Mouse (Mus musculus): ENCODE results near the gene Prrx1. TPM values are rescaled to one million over a fixed set of nuclear protein-coding genes. Genes with fewer than 3 reads are reported as not detected.

The Prrx1 gene
- total RNA-seq, 2 experiments from 2014 or later: 5.2 to 5.3 TPM

- intact Hi-C loops (cut with DNase I): loop anchor here (10.0 kb wide), 1 partner anchor 159 kb away; no protein-coding TSS in a partner anchor
Measured at GRCm38 (mm10) chr1:163313921-163314725, 613 bp upstream of the Prrx1 start.

GRCm38 (mm10) chr1:163311861-163312811 lies 1.4 kb downstream of the Prrx1 start:
- intact Hi-C loops (cut with DNase I): loop anchor here (10.0 kb wide), 1 partner anchor 157 kb away; no protein-coding TSS in a partner anchor
- peak in 1 of 2 experiments; percentile 24 for DNase-seq (ENCODE audit: low spot score in 2 of 2)

More at GRCm38 (mm10) chr1:163313921-163314725, 613 bp upstream of the Prrx1 start:
- no peak for DNase-seq (ENCODE audit: low spot score in 2 of 2)

GRCm38 (mm10) chr1:163311006-163311836 lies 2.3 kb downstream of the Prrx1 start:
- no peak for DNase-seq (ENCODE audit: low spot score in 2 of 2)
- intact Hi-C loops (cut with DNase I): loop anchor here (10.0 kb wide), 1 partner anchor 156 kb away; no protein-coding TSS in a partner anchor

DNA sequence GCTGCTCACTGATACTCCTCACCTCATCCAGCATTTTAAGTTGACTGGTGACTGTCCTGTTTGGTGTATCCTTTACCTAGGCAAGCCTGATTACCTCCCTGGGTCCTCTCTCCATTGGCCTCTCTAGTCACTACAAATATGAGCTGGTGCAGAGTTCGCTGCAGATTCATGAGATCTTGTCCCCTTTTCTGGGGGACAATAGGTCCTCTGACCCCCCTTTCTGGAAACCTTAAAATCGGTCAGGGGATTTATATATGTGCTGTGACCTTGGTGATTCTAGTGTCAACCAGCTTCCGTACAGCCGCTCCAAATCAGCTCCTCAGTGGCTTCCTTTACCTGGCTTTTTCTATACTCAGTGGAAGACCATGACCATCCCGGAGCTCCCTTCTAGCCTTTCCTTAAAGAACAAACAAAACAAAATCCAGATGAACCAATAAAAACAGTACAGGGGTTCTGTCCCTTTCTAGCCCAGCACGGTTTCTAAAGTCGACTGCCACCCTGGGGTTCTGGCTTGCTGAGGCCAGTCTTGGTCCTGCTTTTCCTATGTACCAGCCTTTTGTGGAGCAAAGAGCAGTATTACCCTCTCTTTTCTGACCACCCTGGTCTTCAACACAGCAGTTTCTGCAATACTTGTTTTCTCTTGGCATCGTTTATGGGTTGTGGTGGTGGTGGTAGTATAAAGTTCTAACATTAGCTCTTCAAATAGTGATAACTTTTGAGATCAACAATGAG lies 3.3 kb downstream of the Prrx1 start:
- intact Hi-C loops (cut with DNase I): loop anchor here (10.0 kb wide), 1 partner anchor 155 kb away; no protein-coding TSS in a partner anchor
- no peak for DNase-seq (ENCODE audit: low spot score in 2 of 2)

GRCm38 (mm10) chr1:163309466-163309865 lies 4.0 kb downstream of the Prrx1 start:
- no peak for DNase-seq (ENCODE audit: low spot score in 2 of 2)
- intact Hi-C loops (cut with DNase I): no loop called here

- intact Hi-C loops (cut with DNase I): no loop called here
- DNase-seq (ENCODE audit: low spot score in 2 of 2): no peak
Measured at GRCm38 (mm10) chr1:163308631-163309030, 4.9 kb downstream of the Prrx1 start.

DNA sequence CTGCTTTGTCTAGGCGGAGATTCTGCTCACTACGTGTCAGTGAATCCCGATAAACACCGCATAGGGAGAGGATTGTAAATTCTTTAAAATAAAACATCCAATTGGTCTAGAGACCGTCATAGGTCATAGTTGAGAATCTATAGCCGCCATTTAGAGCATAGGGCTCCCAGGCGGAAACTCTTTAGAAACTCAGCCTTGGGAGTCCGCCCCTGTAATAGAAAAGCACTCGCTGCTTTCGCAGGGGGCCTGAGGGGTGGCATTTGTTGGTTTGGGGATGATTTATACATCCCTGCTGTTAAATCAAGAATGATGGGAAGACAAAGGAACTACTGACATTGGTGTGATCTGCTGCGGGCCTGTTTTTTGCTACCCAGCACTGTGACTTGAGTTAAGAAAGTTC lies 5.8 kb downstream of the Prrx1 start:
- DNase-seq (ENCODE audit: low spot score in 2 of 2): no peak
- intact Hi-C loops (cut with DNase I): no loop called here

DNA sequence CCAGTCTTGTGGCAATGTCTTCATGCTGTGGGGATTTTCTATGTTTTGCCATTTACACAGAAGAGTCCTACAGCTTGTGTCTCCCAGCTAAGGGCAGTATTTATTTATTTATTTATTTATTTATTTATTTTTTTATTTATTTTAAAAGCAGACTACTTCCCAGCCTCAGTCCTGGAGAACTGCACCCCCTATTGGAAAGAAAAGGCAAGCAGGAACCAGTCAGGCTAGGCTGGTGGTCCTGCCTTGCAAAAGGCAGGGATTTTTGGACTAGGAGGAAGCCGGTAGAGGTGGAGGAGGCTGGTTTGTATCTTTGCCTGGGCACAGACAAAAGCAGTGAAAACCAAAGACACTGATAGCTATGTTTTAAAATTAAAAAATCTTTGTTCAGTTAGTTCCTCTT lies 7.6 kb downstream of the Prrx1 start:
- intact Hi-C loops (cut with DNase I): no loop called here

GRCm38 (mm10) chr1:163304837-163305236 lies 8.7 kb downstream of the Prrx1 start:
- intact Hi-C loops (cut with DNase I): no loop called here
- no peak for DNase-seq (ENCODE audit: low spot score in 2 of 2)

More for the DNA sequence above, 7.6 kb downstream of the Prrx1 start:
- DNase-seq (ENCODE audit: low spot score in 2 of 2): no peak

DNA sequence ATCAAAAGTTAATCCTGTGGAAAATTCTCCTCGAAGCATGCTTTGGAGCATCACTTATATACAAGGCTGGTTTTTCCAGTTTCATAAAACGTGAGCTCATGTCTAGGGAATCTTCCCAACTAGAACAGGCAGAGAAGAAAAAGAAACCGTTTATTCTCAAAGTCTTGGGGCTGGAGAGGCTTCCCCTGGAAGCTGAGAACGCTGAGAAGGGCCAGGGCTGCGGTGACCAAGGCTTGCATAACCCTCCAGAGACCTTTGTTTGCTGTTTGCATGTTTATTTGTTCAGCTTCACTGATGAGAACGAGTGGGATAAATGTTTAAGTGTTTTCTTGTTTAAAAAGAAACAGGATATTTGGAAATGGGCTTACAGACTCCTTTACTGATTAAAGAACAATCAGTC lies 11.2 kb downstream of the Prrx1 start:
- no peak for DNase-seq (ENCODE audit: low spot score in 2 of 2)
- intact Hi-C loops (cut with DNase I): no loop called here

GRCm38 (mm10) chr1:163293152-163293551 lies 20.4 kb downstream of the Prrx1 start:
- intact Hi-C loops (cut with DNase I): no loop called here

GRCm38 (mm10) chr1:163291925-163292324 lies 21.6 kb downstream of the Prrx1 start:
- intact Hi-C loops (cut with DNase I): no loop called here
- DNase-seq (ENCODE audit: low spot score in 2 of 2): no peak

More at GRCm38 (mm10) chr1:163293152-163293551, 20.4 kb downstream of the Prrx1 start:
- no peak for DNase-seq (ENCODE audit: low spot score in 2 of 2)

- intact Hi-C loops (cut with DNase I): no loop called here
- no peak for DNase-seq (ENCODE audit: low spot score in 2 of 2)
Measured at GRCm38 (mm10) chr1:163289131-163289530, 24.4 kb downstream of the Prrx1 start.

DNA sequence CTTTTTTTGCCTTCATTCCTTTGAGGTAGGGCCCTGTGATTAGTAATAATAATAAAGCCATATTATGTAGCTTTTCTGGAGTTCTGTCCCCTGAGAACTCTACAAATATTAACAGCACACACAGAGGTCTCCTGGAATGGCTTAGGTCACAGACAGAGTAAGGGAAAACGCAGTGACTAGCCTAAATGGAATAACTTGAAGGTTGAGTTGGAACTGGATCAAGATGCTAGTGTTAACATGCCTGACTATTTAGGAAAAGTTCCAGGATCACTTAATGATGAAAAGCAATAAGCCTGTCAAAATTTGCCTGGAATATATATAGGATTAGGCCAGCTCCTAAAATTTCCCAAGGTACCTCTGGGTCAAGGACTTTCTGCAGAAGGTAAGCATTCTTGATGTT lies 28.0 kb downstream of the Prrx1 start:
- intact Hi-C loops (cut with DNase I): no loop called here
- DNase-seq (ENCODE audit: low spot score in 2 of 2): no peak

GRCm38 (mm10) chr1:163285136-163285535 lies 28.4 kb downstream of the Prrx1 start:
- no peak for DNase-seq (ENCODE audit: low spot score in 2 of 2)
- intact Hi-C loops (cut with DNase I): no loop called here

DNA sequence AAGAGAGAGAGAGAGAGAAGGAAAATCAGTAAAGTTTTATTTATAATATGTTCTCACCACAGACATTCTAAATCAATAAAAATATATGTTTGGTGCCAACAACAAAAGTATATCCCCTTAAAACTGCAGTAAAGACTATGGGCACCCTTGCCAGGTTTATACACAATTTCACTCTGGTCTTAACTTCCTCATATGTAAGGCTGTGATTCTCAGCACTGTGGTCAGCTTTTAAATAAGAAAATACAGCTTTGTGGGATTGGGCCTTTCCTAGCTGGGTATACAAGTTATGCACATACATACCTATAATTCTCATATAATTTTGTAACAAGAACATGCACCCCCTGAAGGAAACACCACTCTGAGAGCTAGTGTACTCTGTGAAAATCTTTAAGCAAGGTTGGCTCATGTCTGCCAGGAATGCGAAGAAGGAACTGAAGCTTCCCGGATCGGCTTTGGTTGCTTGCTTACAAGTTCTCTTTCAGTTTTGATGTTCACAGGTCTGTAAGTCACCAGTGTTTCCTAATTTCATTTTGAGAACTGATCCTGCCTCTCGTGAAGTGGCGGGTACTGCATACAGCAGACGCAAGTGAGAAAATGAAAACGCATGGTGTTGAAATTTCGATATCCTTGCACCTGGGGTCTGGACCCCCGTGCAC lies 29.4 kb downstream of the Prrx1 start:
- intact Hi-C loops (cut with DNase I): no loop called here
- DNase-seq (ENCODE audit: low spot score in 2 of 2): no peak

DNA sequence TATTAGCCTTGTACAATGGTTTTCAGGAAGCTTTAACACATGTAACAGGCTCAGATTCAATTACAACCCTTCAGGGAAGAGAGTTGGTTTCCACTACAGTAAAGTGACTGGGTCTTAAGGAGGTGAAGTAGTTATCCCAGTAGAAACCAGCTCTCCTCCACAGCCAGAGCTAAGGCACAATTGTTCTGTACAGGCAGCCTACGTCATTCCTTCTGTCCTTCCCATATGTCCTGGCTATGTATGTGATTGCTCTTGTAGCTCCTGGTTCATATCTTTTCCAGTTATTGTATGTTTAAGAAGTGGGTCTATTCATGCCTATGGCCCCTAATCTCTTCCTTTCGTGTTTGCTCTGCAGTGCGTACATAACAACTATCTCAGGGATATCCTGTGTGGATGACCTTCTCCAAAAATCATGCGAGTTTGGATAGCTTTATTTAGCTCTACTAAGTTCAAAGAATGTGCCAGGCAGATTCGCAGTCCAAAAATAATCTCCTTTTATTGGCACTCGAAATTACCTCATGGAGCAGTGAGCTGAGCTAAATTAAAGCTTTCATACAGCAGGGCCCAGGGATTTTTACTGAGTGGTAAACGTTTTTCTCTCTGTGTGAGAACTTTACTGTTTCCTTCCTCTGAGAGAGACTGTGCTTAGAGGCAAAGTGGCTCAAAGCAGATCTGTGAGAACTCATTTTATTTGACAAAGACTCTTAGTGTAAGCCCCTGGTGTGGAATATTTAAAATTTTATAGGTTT lies 31.9 kb downstream of the Prrx1 start:
- peak; percentile 7 to 36 for DNase-seq (ENCODE audit: low spot score in 2 of 2)
- intact Hi-C loops (cut with DNase I): no loop called here

- DNase-seq (ENCODE audit: low spot score in 2 of 2): no peak
- intact Hi-C loops (cut with DNase I): no loop called here
Measured at GRCm38 (mm10) chr1:163280842-163281122, 32.7 kb downstream of the Prrx1 start.

All from left cerebral cortex, postnatal 36 days (tissue).